Mouse (Mus musculus) heart, adult 2 months (tissue): ENCODE data around the gene Apoh. TPM values are rescaled to one million over a fixed set of nuclear protein-coding genes. Genes with fewer than 3 reads are reported as not detected.
A peak's percentile ranks its signal among the peaks of the same experiment; 100 is the strongest.

Experiments used
- DNase-seq, 2 experiments: peaks; one replicate each; pipeline ENCODE4 v3.0.0; 2021
- H3K27ac ChIP-seq: fragments of 200-600 bp; 2 replicates; pipeline ENCODE4 v1.8.1; 2022
- H3K27me3 ChIP-seq: fragments of 200-500 bp; 2 replicates; pipeline ENCODE4 v1.6.1; 2012; ENCODE audit warnings: mild to moderate bottlenecking, low read length, inconsistent platforms, mixed read lengths; ENCODE audit not compliant: control insufficient read depth, insufficient read depth
- H3K36me3 ChIP-seq: fragments of 200-500 bp; 2 replicates; pipeline ENCODE4 v1.6.1; 2012; ENCODE audit warnings: low read length, inconsistent platforms; ENCODE audit not compliant: control insufficient read depth, insufficient read depth
- H3K4me1 ChIP-seq: fragments of 200-500 bp; 2 replicates; pipeline ENCODE4 v1.6.1; 2011; ENCODE audit warnings: low read length; ENCODE audit not compliant: control insufficient read depth, insufficient read depth
- H3K4me3 ChIP-seq: fragments of 200-600 bp; 2 replicates; pipeline ENCODE4 v1.8.1; 2022
- H3K79me2 ChIP-seq: fragments of 200-500 bp; replicated peaks from 2 replicates; pipeline ENCODE4 v1.6.1; 2012; ENCODE audit warnings: mild to moderate bottlenecking, inconsistent platforms, low read length, moderate library complexity, mixed read lengths; ENCODE audit not compliant: control insufficient read depth, insufficient read depth
- H3K9ac ChIP-seq: fragments of 200-500 bp; 2 replicates; pipeline ENCODE4 v1.6.1; 2012; ENCODE audit warnings: low read depth, mild to moderate bottlenecking, control low read depth, inconsistent platforms, low read length, mixed read lengths
- CTCF ChIP-seq: fragments of 200-600 bp; IDR thresholded peaks from 2 replicates; pipeline ENCODE4 v1.8.1; 2022; ENCODE audit warnings: antibody characterized with exemption, mild to moderate bottlenecking, moderate library complexity
- EP300 ChIP-seq: fragments of 200-500 bp; IDR thresholded peaks from 2 replicates; pipeline ENCODE4 v1.6.1; 2011; ENCODE audit warnings: low read depth, low read length, control low read depth; ENCODE audit not compliant: insufficient read depth
- POLR2A ChIP-seq: fragments of 200-500 bp; IDR thresholded peaks from 2 replicates; pipeline ENCODE4 v1.6.1; 2011; ENCODE audit warnings: mild to moderate bottlenecking, low read depth, low read length, control low read depth; ENCODE audit not compliant: insufficient read depth
- WGBS: fragments of 180-500 bp; shearing (Covaris S2); methylation state at CpG from one replicate; pipeline ENCODE4 v1.1.7; 2018; 5-methylcytosine and 5-hydroxymethylcytosine counted together
- intact Hi-C: fragments of 180-260 bp; cut with DNase I; formaldehyde crosslinking; loops from one replicate; pipeline ENCODE4 v1.15.1; 2025
- polyA plus RNA-seq: library from polyadenylated mRNA; depleted of rRNA; stranded (reverse); fragments of >200 nt; gene quantifications from 2 replicates; pipeline ENCODE4 v1.2.3, GENCODE M21; 2012; rRNA removed
- total RNA-seq, 2 experiments: library from RNA; stranded (reverse); gene quantifications; 2 replicates each; pipeline ENCODE4 v1.2.3; 2021

Gene Apoh
- total and polyA plus RNA-seq, 3 experiments, result 0.35 TPM; not detected in 2

- intact Hi-C loops, result no loop called here
- Histone ChIP-seq H3K27ac (no peak overlapping the region), H3K79me2 (no peaks in the 10 kb centered on the region), H3K9ac (no peak overlapping the region), H3K4me3 (no peak overlapping the region), H3K36me3 (no peaks in the 10 kb centered on the region), H3K27me3 (no peaks in the 10 kb centered on the region), H3K4me1 (no peaks in the 10 kb centered on the region)
- DNase-seq, result no peak
- WGBS, result 47% methylated on average over 6 of the region's 6 CpGs
- TF ChIP-seq EP300 (no peak), CTCF (no peak), POLR2A (no peak)
These were observed 84.0 kb downstream of the Apoh start for GRCm38 (mm10) chr11:108427191-108427590.

- H3K27me3 ChIP-seq, result no peaks in the 10 kb centered on the region
- 74% methylated on average over 2 of the region's 2 CpGs for WGBS
- no peaks in the 10 kb centered on the region for H3K79me2 ChIP-seq
- TF ChIP-seq CTCF (no peak), EP300 (no peak), POLR2A (no peak)
- intact Hi-C loops, result no loop called here
- no peak overlapping the region for H3K27ac ChIP-seq
- no peak overlapping the region for H3K4me3 ChIP-seq
- no peak overlapping the region for H3K9ac ChIP-seq
- no peaks in the 10 kb centered on the region for H3K36me3 ChIP-seq
- no peaks in the 10 kb centered on the region for H3K4me1 ChIP-seq
- DNase-seq, result no peak
These were observed 85.9 kb downstream of the Apoh start for GRCm38 (mm10) chr11:108429076-108429475.

- TF ChIP-seq EP300 (no peak), CTCF (no peak), POLR2A (no peak)
- Histone ChIP-seq H3K79me2 (no peaks in the 10 kb centered on the region), H3K4me3 (no peak overlapping the region), H3K27ac (no peak overlapping the region), H3K9ac (no peak overlapping the region), H3K27me3 (no peaks in the 10 kb centered on the region), H3K4me1 (no peaks in the 10 kb centered on the region), H3K36me3 (no peaks in the 10 kb centered on the region)
- no peak for DNase-seq
- intact Hi-C loops, result no loop called here
- WGBS, result 93% methylated on average over 11 of the region's 11 CpGs
These were observed 100.9 kb downstream of the Apoh start for GRCm38 (mm10) chr11:108443893-108444563.

GRCm38 (mm10) chr11:108447148-108447547 lies 104.0 kb downstream of the Apoh start:
- Histone ChIP-seq H3K36me3 (no peaks in the 10 kb centered on the region), H3K27me3 (no peaks in the 10 kb centered on the region), H3K4me1 (no peaks in the 10 kb centered on the region), H3K79me2 (no peaks in the 10 kb centered on the region), H3K27ac (no peak overlapping the region), H3K4me3 (no peak overlapping the region), H3K9ac (no peak overlapping the region)
- DNase-seq, result no peak
- intact Hi-C loops, result loop anchor here (5.0 kb wide), 2 partner anchors 475 to 745 kb away; partner anchors contain the start of gene Axin2
- no peak for TF ChIP-seq EP300
- TF ChIP-seq CTCF, result peak; percentile 71

- Histone ChIP-seq H3K9ac (no peak overlapping the region), H3K36me3 (no peaks in the 10 kb centered on the region), H3K79me2 (no peaks in the 10 kb centered on the region), H3K27me3 (no peaks in the 10 kb centered on the region), H3K4me1 (no peaks in the 10 kb centered on the region), H3K27ac (no peak overlapping the region), H3K4me3 (no peak overlapping the region)
- intact Hi-C loops, result loop anchor here (1.0 to 5.0 kb wide), 4 partner anchors 472 to 742 kb away; partner anchors contain the start of gene Axin2
- peak; percentile 29 to 77 for DNase-seq
- WGBS, result 30% methylated on average over 3 of the region's 3 CpGs
- TF ChIP-seq EP300, result no peak
- TF ChIP-seq POLR2A, result no peak
- peak; percentile 100 for TF ChIP-seq CTCF
These were observed 106.7 kb downstream of the Apoh start for GRCm38 (mm10) chr11:108449811-108450210.

- Histone ChIP-seq H3K4me3 (no peak overlapping the region), H3K4me1 (no peaks in the 10 kb centered on the region), H3K9ac (no peak overlapping the region), H3K27me3 (no peaks in the 10 kb centered on the region), H3K36me3 (no peaks in the 10 kb centered on the region), H3K27ac (no peak overlapping the region), H3K79me2 (no peaks in the 10 kb centered on the region)
- no peak for TF ChIP-seq EP300
- no peak for TF ChIP-seq CTCF
- no peak for TF ChIP-seq POLR2A
- no peak for DNase-seq
- WGBS, result 79% methylated on average over 3 of the region's 3 CpGs
- intact Hi-C loops, result no loop called here
These were observed 116.4 kb downstream of the Apoh start for GRCm38 (mm10) chr11:108459599-108459998.

Other genes with a start within 250 kb of the Apoh start
- 10 to 100 TPM; 32.2 to 33.4 TPM for gene Prkca, start 574 bp downstream of the Apoh start, total RNA-seq
- 11.6 and 14.3 TPM in 2 replicates for gene Prkca, start 574 bp downstream of the Apoh start, polyA plus RNA-seq
- 10 to 100 TPM; 10.6 to 14.4 TPM for gene Cep112, start 81.8 kb downstream of the Apoh start, total RNA-seq
- 1.1 and 3.9 TPM in 2 replicates for gene Cep112, start 81.8 kb downstream of the Apoh start, polyA plus RNA-seq